ENCODE assay signal across 35 mouse cellular contexts in the genomic region with DNA sequence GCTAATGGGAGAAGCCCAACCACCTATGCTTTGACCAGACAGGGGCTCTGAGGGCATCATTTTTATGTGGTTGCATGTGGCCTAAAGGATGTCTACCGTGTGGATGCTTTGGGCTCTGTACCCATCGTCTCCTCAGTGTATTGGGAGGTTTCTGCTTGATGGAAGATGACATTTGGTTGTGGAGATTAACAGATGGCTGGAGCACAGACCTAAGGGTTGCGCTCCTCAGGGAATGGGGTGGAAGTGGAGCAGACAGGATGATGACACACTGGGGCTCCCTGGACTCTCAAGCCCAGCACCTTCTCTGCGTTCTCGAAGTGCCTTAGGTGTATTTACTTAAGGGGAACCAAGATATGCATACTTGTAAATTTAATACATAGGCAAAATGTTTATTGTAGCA. TPM values are rescaled to one million over a fixed set of nuclear protein-coding genes. Genes with fewer than 3 reads are reported as not detected.
DNase-seq lines count a peak whose midpoint lies in the region; ATAC-seq and TF ChIP-seq lines count a peak whose summit lies in the region.
"Had no signal": no experiment of that assay in that cellular context is flagged by ENCODE, and none has a peak within 500 bp of the region (broad histone marks: within the 10 kb centered on the region; RNA-seq: fewer than 3 reads in every experiment).

No protein-coding gene starts in this region.

- DNase-seq in hindbrain, embryonic 11.5 days (ENCODE audit: low spot score), result no peak
- no peak for DNase-seq in hindbrain, embryonic 14.5 days (ENCODE audit: low spot score)
- no peak for DNase-seq in liver, embryonic 14.5 days (ENCODE audit: low read depth in 3 of 3, low spot score in 3 of 3)
- peak; percentile 24 for DNase-seq in retina, postnatal 1 day
- DNase-seq: adrenal gland, postnatal 14 days; cerebellum, adult 11 months; cerebellum, adult 9-10 months; cerebellum, postnatal 36 days; embryo, embryonic 11 days; forebrain, postnatal 0 days; gastrocnemius, postnatal 10 days; heart, postnatal 36 days; kidney, adult 11 months; left cerebral cortex, postnatal 4 days; lung, embryonic 14.5 days; lung, postnatal 14 days; right cerebral cortex, adult 18-20 months; spleen, adult 18-20 months; thymus, postnatal 25 days had no signal

- no peak overlapping the region for H3K4me2 ChIP-seq in hindbrain, embryonic 11.5 days (replicated peaks; ENCODE audit: low read depth, low read length)
- H3K4me2 ChIP-seq in hindbrain, embryonic 14.5 days (replicated peaks), result no peak overlapping the region
- no peak overlapping the region for H3K4me2 ChIP-seq in midbrain, embryonic 13.5 days (replicated peaks)
- H3K4me2 ChIP-seq in midbrain, embryonic 16.5 days (ENCODE audit: low read length), result no peak overlapping the region
- no peak overlapping the region for H3K4me2 ChIP-seq in liver, embryonic 14.5 days (ENCODE audit: low read depth)
- H3K4me2 ChIP-seq in forebrain, embryonic 13.5 days, result no peak overlapping the region
- H3K4me2 ChIP-seq: lung, embryonic 14.5 days; neural tube, embryonic 13.5 days had no signal

- TF ChIP-seq EP300 in liver, embryonic 14.5 days (IDR thresholded peaks at IDR 0.05; ENCODE audit: low read depth), result no peak

- 84% methylated on average over 5 of the region's 5 CpGs for WGBS in hindbrain, embryonic 11.5 days
- WGBS in hindbrain, embryonic 14.5 days, result 59% methylated on average over 5 of the region's 5 CpGs
- WGBS in midbrain, embryonic 13.5 days, result 77% methylated on average over 5 of the region's 5 CpGs
- WGBS in midbrain, embryonic 16.5 days, result 70% methylated on average over 5 of the region's 5 CpGs
- WGBS in liver, embryonic 14.5 days (ENCODE audit: insufficient replicate concordance), result 63% methylated on average over 5 of the region's 5 CpGs
- WGBS in forebrain, embryonic 13.5 days, result 86% methylated on average over 5 of the region's 5 CpGs

- no peak overlapping the region for H3K27ac ChIP-seq in hindbrain, embryonic 11.5 days (ENCODE audit: low read depth, low read length)
- no peak overlapping the region for H3K27ac ChIP-seq in hindbrain, embryonic 14.5 days
- no peak overlapping the region for H3K27ac ChIP-seq in midbrain, embryonic 13.5 days
- H3K27ac ChIP-seq in midbrain, embryonic 16.5 days (ENCODE audit: low read length), result no peak overlapping the region
- H3K27ac ChIP-seq in liver, embryonic 14.5 days, result peak overlapping the region; percentile 91
- H3K27ac ChIP-seq in forebrain, embryonic 13.5 days, result no peak overlapping the region
- H3K27ac ChIP-seq: midbrain, embryonic 10.5 days; neural tube, embryonic 13.5 days had no signal

- no peaks in the 10 kb centered on the region for H3K36me3 ChIP-seq in hindbrain, embryonic 11.5 days (ENCODE audit: control insufficient read depth, insufficient read depth, low read length)
- H3K36me3 ChIP-seq in hindbrain, embryonic 14.5 days (replicated peaks; ENCODE audit: control insufficient read depth, insufficient read depth), result no peaks in the 10 kb centered on the region
- H3K36me3 ChIP-seq in midbrain, embryonic 13.5 days, result no peaks in the 10 kb centered on the region
- H3K36me3 ChIP-seq in midbrain, embryonic 16.5 days (ENCODE audit: control insufficient read depth, insufficient read depth, low read length), result no peaks in the 10 kb centered on the region
- H3K36me3 ChIP-seq in liver, embryonic 14.5 days (replicated peaks; ENCODE audit: control insufficient read depth, insufficient read depth, low read depth), result peaks cover 5% of the 10 kb centered on the region
- peaks cover 21% of the 10 kb centered on the region for H3K36me3 ChIP-seq in forebrain, embryonic 13.5 days (ENCODE audit: poor library complexity, severe bottlenecking)
- H3K36me3 ChIP-seq: heart, embryonic 10.5 days; midbrain, embryonic 10.5 days had no signal

- no peaks in the 10 kb centered on the region; the same call in 1 of the 2 replicates for H3K4me1 ChIP-seq in hindbrain, embryonic 11.5 days (replicated peaks; ENCODE audit: control insufficient read depth, insufficient read depth, low read length)
- H3K4me1 ChIP-seq in hindbrain, embryonic 14.5 days (replicated peaks; ENCODE audit: control insufficient read depth, insufficient read depth, low read length), result peaks cover 26% of the 10 kb centered on the region
- peaks cover 51% of the 10 kb centered on the region for H3K4me1 ChIP-seq in midbrain, embryonic 13.5 days (replicated peaks)
- H3K4me1 ChIP-seq in midbrain, embryonic 16.5 days (ENCODE audit: control insufficient read depth, insufficient read depth, low read length), result 0 out of 2 replicates have a peak, but pooled peaks cover 2% of the 10 kb centered on the region
- H3K4me1 ChIP-seq in liver, embryonic 14.5 days (replicated peaks; ENCODE audit: control insufficient read depth in 2 of 2, insufficient read depth in 2 of 2, low read length in 1 of 2), result peaks cover 87 to 90% of the 10 kb centered on the region in 2 experiments
- H3K4me1 ChIP-seq in forebrain, embryonic 13.5 days, result peaks cover 57% of the 10 kb centered on the region

- no peaks in the 10 kb centered on the region for H3K27me3 ChIP-seq in hindbrain, embryonic 11.5 days (ENCODE audit: control insufficient read depth, insufficient read depth, low read length)
- no peaks in the 10 kb centered on the region for H3K27me3 ChIP-seq in hindbrain, embryonic 14.5 days (ENCODE audit: control insufficient read depth, insufficient read depth, low read length)
- H3K27me3 ChIP-seq in midbrain, embryonic 13.5 days, result no peaks in the 10 kb centered on the region
- H3K27me3 ChIP-seq in midbrain, embryonic 16.5 days (ENCODE audit: control insufficient read depth, insufficient read depth, low read depth, low read length), result no peaks in the 10 kb centered on the region
- H3K27me3 ChIP-seq in liver, embryonic 14.5 days (ENCODE audit: control insufficient read depth, insufficient read depth, low read length), result no peaks in the 10 kb centered on the region
- no peaks in the 10 kb centered on the region for H3K27me3 ChIP-seq in forebrain, embryonic 13.5 days
- H3K27me3 ChIP-seq: neural tube, embryonic 13.5 days had no signal

- H3K4me3 ChIP-seq in hindbrain, embryonic 11.5 days (ENCODE audit: low read depth, low read length), result no peak overlapping the region
- no peak overlapping the region for H3K4me3 ChIP-seq in hindbrain, embryonic 14.5 days (replicated peaks; ENCODE audit: low read length)
- H3K4me3 ChIP-seq in midbrain, embryonic 13.5 days (replicated peaks), result no peak overlapping the region
- H3K4me3 ChIP-seq in midbrain, embryonic 16.5 days (ENCODE audit: low read depth, low read length), result no peak overlapping the region
- no peak overlapping the region for H3K4me3 ChIP-seq in liver, embryonic 14.5 days (ENCODE audit: insufficient read depth in 1 of 2, low read depth in 2 of 2, low read length in 2 of 2)
- no peak overlapping the region for H3K4me3 ChIP-seq in forebrain, embryonic 13.5 days
- H3K4me3 ChIP-seq: erythroblast, embryonic 14.5 days; heart, embryonic 10.5 days; midbrain, embryonic 10.5 days; myocyte; neural tube, embryonic 13.5 days had no signal

- ATAC-seq in hindbrain, embryonic 11.5 days (ENCODE audit: low FRiP score), result peak; percentile 46; the same call in 1 of the 2 replicates
- no peak for ATAC-seq in hindbrain, embryonic 14.5 days (ENCODE audit: low FRiP score)
- ATAC-seq in midbrain, embryonic 13.5 days, result peak; percentile 44; the same call in 1 of the 2 replicates
- ATAC-seq in midbrain, embryonic 16.5 days, result no peak
- no peak for ATAC-seq in liver, embryonic 14.5 days (ENCODE audit: insufficient read depth)
- no peak for ATAC-seq in inflammation-experienced regulatory T-cells, adult 6 months
- no peak for ATAC-seq in forebrain, embryonic 13.5 days
- ATAC-seq: forebrain, postnatal 0 days had no signal

- TF ChIP-seq CTCF in liver, embryonic 14.5 days (IDR thresholded peaks at IDR 0.05; ENCODE audit: low read depth), result no peak

- no peak overlapping the region for H3K9ac ChIP-seq in hindbrain, embryonic 11.5 days (ENCODE audit: low read depth, low read length)
- H3K9ac ChIP-seq in hindbrain, embryonic 14.5 days, result no peak overlapping the region
- no peak overlapping the region for H3K9ac ChIP-seq in midbrain, embryonic 13.5 days (replicated peaks)
- no peak overlapping the region for H3K9ac ChIP-seq in midbrain, embryonic 16.5 days (ENCODE audit: low read depth, low read length)
- H3K9ac ChIP-seq in liver, embryonic 14.5 days (replicated peaks), result no peak overlapping the region
- no peak overlapping the region for H3K9ac ChIP-seq in forebrain, embryonic 13.5 days
- H3K9ac ChIP-seq: forebrain, postnatal 0 days; lung, embryonic 14.5 days; neural tube, embryonic 13.5 days had no signal

- no peaks in the 10 kb centered on the region for H3K9me3 ChIP-seq in hindbrain, embryonic 11.5 days (ENCODE audit: control insufficient read depth, low read length)
- H3K9me3 ChIP-seq in hindbrain, embryonic 14.5 days (ENCODE audit: control insufficient read depth, low read length), result no peaks in the 10 kb centered on the region
- H3K9me3 ChIP-seq in midbrain, embryonic 13.5 days, result no peaks in the 10 kb centered on the region
- H3K9me3 ChIP-seq in midbrain, embryonic 16.5 days (replicated peaks; ENCODE audit: control insufficient read depth, low read length, poor library complexity, severe bottlenecking), result no peaks in the 10 kb centered on the region
- H3K9me3 ChIP-seq in liver, embryonic 14.5 days (ENCODE audit: control insufficient read depth, low read length), result no peaks in the 10 kb centered on the region
- no peaks in the 10 kb centered on the region for H3K9me3 ChIP-seq in forebrain, embryonic 13.5 days (replicated peaks)
- H3K9me3 ChIP-seq: heart, embryonic 10.5 days; midbrain, embryonic 10.5 days; neural tube, embryonic 13.5 days had no signal

RNA-seq across cellular contexts. Expression of gene Bcl11a, which starts 56.1 kb away (rescaled TPM):
- polyA plus RNA-seq in hindbrain, embryonic 11.5 days (2014; fragmentation: Nextera tagmentation; extraction: Ambion mirVana), result 66.6 and 71.7 TPM in 2 replicates
- 106 and 117 TPM in 2 replicates for polyA plus RNA-seq in hindbrain, embryonic 14.5 days (2014; fragmentation: Nextera tagmentation; extraction: Ambion mirVana)
- polyA plus RNA-seq in midbrain, embryonic 13.5 days (2015; fragmentation: Nextera tagmentation; extraction: Ambion mirVana), result 97.6 and 102 TPM in 2 replicates
- 99.8 and 107 TPM in 2 replicates for polyA plus RNA-seq in midbrain, embryonic 16.5 days (2015; fragmentation: Nextera tagmentation; extraction: Ambion mirVana)
- 10.9 and 13.0 TPM in 2 replicates for polyA plus RNA-seq in liver, embryonic 14.5 days (2012; rRNA removed)
- polyA plus RNA-seq in liver, embryonic 14.5 days (2014; fragmentation: Nextera tagmentation; extraction: Ambion mirVana), result 29.4 and 33.0 TPM in 2 replicates
- polyA plus RNA-seq in inflammation-experienced regulatory T-cells, adult 6 months (2017; shearing (Covaris generic)), result under 1 TPM; 0.35 to 0.51 (median 0.44) TPM
- 159 and 161 TPM in 2 replicates for polyA plus RNA-seq in forebrain, embryonic 13.5 days (2015; fragmentation: Nextera tagmentation; extraction: Ambion mirVana)
- polyA plus RNA-seq: myocyte had no signal

RNA-seq across cellular contexts. Expression of gene A830031A19Rik, which starts 59.1 kb away (rescaled TPM):
- not detected in 2 replicates for polyA plus RNA-seq in hindbrain, embryonic 11.5 days (2014; fragmentation: Nextera tagmentation; extraction: Ambion mirVana)
- not detected in 2 replicates for polyA plus RNA-seq in hindbrain, embryonic 14.5 days (2014; fragmentation: Nextera tagmentation; extraction: Ambion mirVana)
- not detected in 2 replicates for polyA plus RNA-seq in midbrain, embryonic 13.5 days (2015; fragmentation: Nextera tagmentation; extraction: Ambion mirVana)
- polyA plus RNA-seq in midbrain, embryonic 16.5 days (2015; fragmentation: Nextera tagmentation; extraction: Ambion mirVana), result not detected in 2 replicates
- polyA plus RNA-seq in liver, embryonic 14.5 days (2012; rRNA removed), result not detected in 2 replicates
- not detected in 2 replicates for polyA plus RNA-seq in liver, embryonic 14.5 days (2014; fragmentation: Nextera tagmentation; extraction: Ambion mirVana)
- not detected for polyA plus RNA-seq in inflammation-experienced regulatory T-cells, adult 6 months (2017; shearing (Covaris generic))
- not detected in 2 replicates for polyA plus RNA-seq in forebrain, embryonic 13.5 days (2015; fragmentation: Nextera tagmentation; extraction: Ambion mirVana)
- polyA plus RNA-seq: embryonic facial prominence, embryonic 14.5 days; erythroblast, embryonic 14.5 days; forebrain, embryonic 11.5 days; heart, embryonic 10.5 days; heart, embryonic 16.5 days; kidney, embryonic 14.5 days; limb, embryonic 14.5 days; lung, embryonic 14.5 days; midbrain, embryonic 10.5 days; midbrain, postnatal 0 days; myocyte; neural tube, embryonic 13.5 days; stomach, embryonic 16.5 days had no signal

Comparison
In these comparisons a context has a peak if more than half of its experiments do, and no peak if none do; other contexts are left out.
1. ATAC-seq: peak in hindbrain, embryonic 11.5 days (single experiment) and midbrain, embryonic 13.5 days (single experiment); none in hindbrain, embryonic 14.5 days (single experiment), midbrain, embryonic 16.5 days (single experiment), liver, embryonic 14.5 days (single experiment), inflammation-experienced regulatory T-cells, adult 6 months (single experiment) and forebrain, embryonic 13.5 days (single experiment).
2. RNA of gene Bcl11a, which starts 56.1 kb away (polyA plus RNA-seq): 159 to 161 TPM in forebrain, embryonic 13.5 days, 106 to 117 TPM in hindbrain, embryonic 14.5 days, 99.8 to 107 TPM in midbrain, embryonic 16.5 days, 97.6 to 102 TPM in midbrain, embryonic 13.5 days, 66.6 to 71.7 TPM in hindbrain, embryonic 11.5 days and 10.9 to 33.0 TPM in liver, embryonic 14.5 days; 0.35 to 0.51 TPM in inflammation-experienced regulatory T-cells, adult 6 months; every median in the first group is over 4 times any median in the second.